Mouse (Mus musculus) thymus, postnatal 10 days (tissue): ENCODE measurements around the gene Pnpla1.

ENCODE experiments used
- DNase-seq, 2 experiments: peaks; one replicate each; pipeline ENCODE4 v3.0.0; 2021; ENCODE audit warnings: low spot score in 2 of 2

The Pnpla1 gene

GRCm38 (mm10) chr17:28924957-28925595 lies 66.9 kb downstream of the Pnpla1 start:
- DNase-seq, result no peak

- DNase-seq, result peak; percentile 65 to 79
Measured at GRCm38 (mm10) chr17:28926380-28926779, 68.2 kb downstream of the Pnpla1 start.

GRCm38 (mm10) chr17:28926866-28927635 lies 68.8 kb downstream of the Pnpla1 start:
- DNase-seq, result peak; percentile 32 to 63

- DNase-seq, result no peak
Measured at GRCm38 (mm10) chr17:28928004-28928403, 69.8 kb downstream of the Pnpla1 start.

GRCm38 (mm10) chr17:28929369-28929768 lies 71.2 kb downstream of the Pnpla1 start:
- no peak for DNase-seq

GRCm38 (mm10) chr17:28930392-28931074 lies 72.3 kb downstream of the Pnpla1 start:
- DNase-seq, result no peak

GRCm38 (mm10) chr17:28931436-28932211 lies 73.4 kb downstream of the Pnpla1 start:
- no peak for DNase-seq

GRCm38 (mm10) chr17:28932274-28932673 lies 74.1 kb downstream of the Pnpla1 start:
- DNase-seq, result no peak

GRCm38 (mm10) chr17:28934120-28934916 lies 76.1 kb downstream of the Pnpla1 start:
- DNase-seq, result no peak

GRCm38 (mm10) chr17:28936133-28936532 lies 77.9 kb downstream of the Pnpla1 start:
- no peak for DNase-seq

- peak; percentile 33 to 73 for DNase-seq
Measured at GRCm38 (mm10) chr17:28936622-28937345, 78.6 kb downstream of the Pnpla1 start.
